Mouse (Mus musculus) limb, embryonic 11.5 days (tissue): ENCODE measurements around the gene Ehd3. TPM values are rescaled to one million over a fixed set of nuclear protein-coding genes. Genes with fewer than 3 reads are reported as not detected.

ENCODE experiments used
- ATAC-seq: fragments of 200-750 bp; cut with Nextera tagmentation; 2 replicates; pipeline ENCODE4 v1.8.0; 2017; ENCODE audit warnings: low read depth; ENCODE audit not compliant: insufficient number of reproducible peaks, low FRiP score, low TSS enrichment
- DNase-seq: peaks from one replicate; pipeline ENCODE4 v3.0.0-alpha.2; 2015; ENCODE audit warnings: low spot score
- H3K27ac ChIP-seq: fragments of 300-500 bp; sonication (generic); replicated peaks from 2 replicates; pipeline ENCODE4 v1.5.1; 2014; ENCODE audit warnings: low read depth, mild to moderate bottlenecking, low read length
- H3K27me3 ChIP-seq: fragments of 300-500 bp; sonication (generic); 2 replicates; pipeline ENCODE4 v1.6.1; 2014; ENCODE audit warnings: mild to moderate bottlenecking, low read length, mixed read lengths; ENCODE audit not compliant: control insufficient read depth, insufficient read depth
- H3K36me3 ChIP-seq: fragments of 300-500 bp; sonication (generic); 2 replicates; pipeline ENCODE4 v1.6.1; 2014; ENCODE audit warnings: mild to moderate bottlenecking, low read length, moderate library complexity, mixed read lengths; ENCODE audit not compliant: control insufficient read depth, insufficient read depth
- H3K4me1 ChIP-seq: fragments of 300-500 bp; sonication (generic); 2 replicates; pipeline ENCODE4 v1.6.1; 2014; ENCODE audit warnings: low read length, mixed read lengths; ENCODE audit not compliant: control insufficient read depth, insufficient read depth
- H3K4me2 ChIP-seq: fragments of 300-500 bp; sonication (generic); 2 replicates; pipeline ENCODE4 v1.6.1; 2014; ENCODE audit warnings: low read depth, mild to moderate bottlenecking, moderate library complexity; ENCODE audit not compliant: severe bottlenecking
- H3K4me3 ChIP-seq: fragments of 300-500 bp; sonication (generic); 2 replicates; pipeline ENCODE4 v1.5.1; 2014; ENCODE audit warnings: low read depth, low read length
- H3K9ac ChIP-seq: fragments of 300-500 bp; sonication (generic); 2 replicates; pipeline ENCODE4 v1.6.1; 2014; ENCODE audit warnings: mild to moderate bottlenecking, low read length
- H3K9me3 ChIP-seq: fragments of 300-500 bp; sonication (generic); 2 replicates; pipeline ENCODE4 v1.6.1; 2016; ENCODE audit warnings: low read length; ENCODE audit not compliant: control insufficient read depth
- WGBS: fragments of 180-500 bp; shearing (Covaris S2); extraction: QIAGEN DNeasy Blood & Tissue Kit; methylation state at CpG from one replicate; pipeline ENCODE4 v1.1.7; 2014; 5-methylcytosine and 5-hydroxymethylcytosine counted together
- polyA plus RNA-seq: library from polyadenylated mRNA; unstranded; fragments of >200 nt; fragmentation: Nextera tagmentation; extraction: Ambion mirVana; gene quantifications from 2 replicates; pipeline ENCODE4 v1.2.1, GENCODE M21; 2014

Gene Ehd3
- polyA plus RNA-seq, 1 experiment from 2014 or later: 9.5 TPM

- no peak overlapping the region for H3K9ac ChIP-seq
- no peaks in the 10 kb centered on the region for H3K4me1 ChIP-seq
- WGBS: 83% methylated on average over 6 of the region's 6 CpGs
- H3K4me3 ChIP-seq: no peak overlapping the region
- H3K36me3 ChIP-seq: no peaks in the 10 kb centered on the region
- H3K9me3 ChIP-seq: no peaks in the 10 kb centered on the region
- ATAC-seq: no peak
- no peak overlapping the region for H3K4me2 ChIP-seq
- H3K27me3 ChIP-seq: no peaks in the 10 kb centered on the region
- no peak for DNase-seq
- H3K27ac ChIP-seq: no peak overlapping the region
These were observed 77.4 kb downstream of the Ehd3 start for GRCm38 (mm10) chr17:73881295-73881694.

Other genes starting within 250 kb of the Ehd3 start
- gene Galnt14, start 93.7 kb upstream of the Ehd3 start, polyA plus RNA-seq: 1.2 and 1.4 TPM in 2 replicates
- gene Xdh, start 146.1 kb downstream of the Ehd3 start, polyA plus RNA-seq: 0.19 and 0.45 TPM in 2 replicates
- 0.51 and 0.52 TPM in 2 replicates for gene Srd5a2, start 243.8 kb downstream of the Ehd3 start, polyA plus RNA-seq